Mouse (Mus musculus) embryonic facial prominence, embryonic 12.5 days (tissue): Measurements from ENCODE around the gene Snapc3. TPM values are rescaled to one million over a fixed set of nuclear protein-coding genes. Genes with fewer than 3 reads are reported as not detected.

Experiments
- ATAC-seq: fragments of 200-750 bp; cut with Nextera tagmentation; 2 replicates; pipeline ENCODE4 v1.8.0; 2017; ENCODE audit not compliant: insufficient number of reproducible peaks, insufficient read depth, low FRiP score, low TSS enrichment
- H3K27ac ChIP-seq: fragments of 300-500 bp; sonication (generic); 2 replicates; pipeline ENCODE4 v1.5.1; 2016; ENCODE audit warnings: mild to moderate bottlenecking
- H3K27me3 ChIP-seq: fragments of 300-500 bp; sonication (generic); 2 replicates; pipeline ENCODE4 v1.6.1; 2016; ENCODE audit warnings: mild to moderate bottlenecking, moderate library complexity
- H3K36me3 ChIP-seq: fragments of 300-500 bp; sonication (generic); 2 replicates; pipeline ENCODE4 v1.6.1; 2016; ENCODE audit warnings: mild to moderate bottlenecking
- H3K4me1 ChIP-seq: fragments of 300-500 bp; sonication (generic); 2 replicates; pipeline ENCODE4 v1.6.1; 2016
- H3K4me2 ChIP-seq: fragments of 300-500 bp; sonication (generic); replicated peaks from 2 replicates; pipeline ENCODE4 v1.6.1; 2016; ENCODE audit warnings: mild to moderate bottlenecking, moderate library complexity
- H3K4me3 ChIP-seq: fragments of 300-500 bp; sonication (generic); 2 replicates; pipeline ENCODE4 v1.5.1; 2016; ENCODE audit warnings: mild to moderate bottlenecking
- H3K9ac ChIP-seq: fragments of 300-500 bp; sonication (generic); 2 replicates; pipeline ENCODE4 v1.6.1; 2016; ENCODE audit warnings: mild to moderate bottlenecking, moderate library complexity
- H3K9me3 ChIP-seq: fragments of 300-500 bp; sonication (generic); 2 replicates; pipeline ENCODE4 v1.6.1; 2016; ENCODE audit warnings: mild to moderate bottlenecking, moderate library complexity
- WGBS: fragments of 180-500 bp; shearing (Covaris S2); methylation state at CpG from one replicate; pipeline ENCODE4 v1.1.7; 2016; 5-methylcytosine and 5-hydroxymethylcytosine counted together
- polyA plus RNA-seq: library from polyadenylated mRNA; unstranded; fragments of >200 nt; fragmentation: Nextera tagmentation; extraction: Ambion mirVana; gene quantifications from 2 replicates; pipeline ENCODE4 v1.2.1, GENCODE M21; 2016

Snapc3 gene
- polyA plus RNA-seq, 1 experiment from 2014 or later = 57.5 TPM

DNA sequence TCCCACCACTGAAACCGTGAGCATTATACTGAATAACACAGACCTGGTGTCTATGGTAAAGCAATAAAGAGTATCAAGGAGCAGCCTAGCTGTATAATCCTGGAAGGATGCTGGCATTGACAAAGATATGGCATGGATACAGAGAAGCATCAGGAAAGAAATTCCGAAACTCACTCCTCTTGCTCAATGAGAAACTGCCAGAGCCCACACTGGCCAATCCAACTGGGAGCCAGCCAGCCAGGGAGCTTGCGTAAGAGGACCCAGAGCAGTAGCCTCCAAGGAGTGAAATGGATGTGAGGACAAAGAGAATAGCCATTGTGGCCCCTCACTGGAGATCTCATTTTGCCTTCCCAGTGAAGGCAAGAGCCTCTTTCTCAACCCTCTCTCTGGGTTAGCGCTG lies 21.2 kb upstream of the Snapc3 start:
- Histone ChIP-seq H3K36me3 (no peaks in the 10 kb centered on the region), H3K4me3 (no peak overlapping the region), H3K4me2 (no peak overlapping the region), H3K4me1 (no peaks in the 10 kb centered on the region), H3K9me3 (no peaks in the 10 kb centered on the region), H3K9ac (no peak overlapping the region), H3K27me3 (no peaks in the 10 kb centered on the region), H3K27ac (no peak overlapping the region)
- WGBS = 92% methylated on average over 4 of the region's 4 CpGs
- ATAC-seq = no peak

DNA sequence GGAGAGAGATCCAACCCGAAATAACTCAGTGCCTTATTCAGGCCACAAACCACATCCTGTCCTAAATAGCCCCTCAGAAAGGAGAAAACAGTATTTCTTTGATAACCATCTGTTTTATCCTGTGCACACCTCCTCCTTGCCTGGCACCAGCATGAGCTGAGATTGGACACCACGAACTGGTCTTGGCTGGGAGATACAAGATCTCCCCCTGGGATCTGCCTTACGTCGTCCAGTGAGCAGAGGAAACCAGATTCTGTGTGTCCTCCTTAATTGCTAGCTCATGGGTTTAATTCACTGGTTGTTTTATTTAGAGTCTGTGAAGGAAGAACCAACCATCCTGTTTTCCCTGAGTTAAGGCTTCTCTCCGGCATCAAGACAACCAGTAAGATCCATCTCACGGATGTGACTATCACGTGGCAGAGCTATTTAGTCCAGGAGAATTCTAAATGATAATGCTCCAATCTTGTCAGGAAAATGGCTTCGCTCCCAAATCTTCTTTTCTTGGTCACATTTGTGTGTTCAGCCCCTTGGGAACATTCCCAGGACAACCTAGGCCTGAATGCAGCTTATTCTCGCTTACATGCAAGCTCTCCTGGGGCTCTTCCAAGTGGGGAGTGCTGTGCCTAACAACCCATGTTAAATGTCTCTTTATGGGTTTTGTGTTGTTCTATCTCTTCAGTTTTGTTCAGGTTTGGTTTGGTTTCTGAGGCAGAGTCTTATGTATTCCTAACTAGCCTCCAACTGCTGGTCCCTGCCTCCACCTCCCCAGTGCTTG lies 20.3 kb upstream of the Snapc3 start:
- Histone ChIP-seq H3K4me1 (no peaks in the 10 kb centered on the region), H3K27me3 (no peaks in the 10 kb centered on the region), H3K36me3 (no peaks in the 10 kb centered on the region), H3K9me3 (no peaks in the 10 kb centered on the region), H3K9ac (no peak overlapping the region), H3K4me3 (no peak overlapping the region), H3K4me2 (no peak overlapping the region), H3K27ac (no peak overlapping the region)
- WGBS = 59% methylated on average over 9 of the region's 9 CpGs
- ATAC-seq = no peak

DNA sequence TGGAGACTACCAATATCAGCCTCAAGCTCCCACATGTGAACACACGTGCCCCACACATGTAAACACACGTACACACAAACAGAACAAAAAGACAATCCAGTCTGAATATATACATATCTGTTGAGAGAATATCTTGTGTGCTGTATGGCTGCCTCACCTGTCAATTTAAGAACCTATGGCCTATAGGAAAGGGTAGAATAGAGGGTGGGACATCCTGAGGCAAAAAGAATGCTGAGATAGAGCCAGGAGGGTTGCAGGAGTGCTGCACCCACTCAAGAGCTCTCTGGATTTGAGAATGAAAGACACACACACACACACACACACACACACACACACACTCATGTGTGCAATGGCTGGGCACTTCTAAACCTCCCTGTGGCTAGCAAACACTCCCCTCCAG lies 19.0 kb upstream of the Snapc3 start:
- no peaks in the 10 kb centered on the region for H3K36me3 ChIP-seq
- ATAC-seq = no peak
- H3K4me2 ChIP-seq = no peak overlapping the region
- peaks cover 7% of the 10 kb centered on the region; the same call in 1 of the 2 replicates for H3K9me3 ChIP-seq
- no peaks in the 10 kb centered on the region for H3K27me3 ChIP-seq
- no peaks in the 10 kb centered on the region for H3K4me1 ChIP-seq
- H3K4me3 ChIP-seq = no peak overlapping the region
- H3K27ac ChIP-seq = no peak overlapping the region
- no peak overlapping the region for H3K9ac ChIP-seq
- 86% methylated on average over 2 of the region's 2 CpGs for WGBS

DNA sequence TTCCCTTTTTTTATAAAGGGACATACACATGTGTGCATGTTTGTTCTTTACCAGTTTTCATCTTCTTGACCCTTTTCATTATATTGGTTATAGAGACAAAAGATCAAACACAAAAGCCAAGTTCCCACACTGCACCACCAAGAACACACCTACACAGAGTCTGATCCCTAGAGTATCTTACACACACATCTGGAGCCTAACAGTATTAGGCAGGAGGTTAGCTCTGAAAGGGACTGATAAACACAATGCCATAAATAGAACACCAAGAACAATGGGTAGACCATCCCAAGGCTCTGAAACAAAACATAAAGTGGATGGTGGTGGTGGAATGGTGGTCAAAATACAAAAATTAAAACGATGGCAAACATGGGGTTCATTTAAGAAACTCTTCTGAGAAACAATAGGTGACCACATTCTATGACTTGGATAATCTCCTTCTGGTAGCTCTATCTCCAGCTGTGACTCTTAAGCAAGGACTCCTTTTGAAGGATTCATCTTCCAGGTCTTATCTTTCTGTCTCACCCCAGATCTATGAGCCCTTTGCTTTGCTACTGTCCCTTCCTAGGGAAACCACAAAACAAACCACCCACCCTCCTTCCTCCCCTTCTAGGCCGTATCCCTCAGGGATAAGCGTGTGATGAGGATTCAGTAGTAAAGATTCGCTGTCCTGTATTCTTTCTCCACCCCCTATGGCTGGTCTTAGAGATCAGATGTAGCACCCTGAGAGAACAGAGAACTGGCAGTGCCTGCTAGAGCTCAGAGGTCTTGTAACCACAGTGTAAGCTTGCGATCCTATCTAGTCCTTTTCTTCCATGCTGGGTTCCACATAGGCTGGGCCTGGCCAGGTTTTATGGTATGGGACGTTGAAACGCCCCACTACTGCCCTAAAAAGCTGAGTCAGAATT lies 16.6 kb upstream of the Snapc3 start:
- ATAC-seq = no peak
- Histone ChIP-seq H3K36me3 (no peaks in the 10 kb centered on the region), H3K9me3 (peaks cover 10% of the 10 kb centered on the region; the same call in 1 of the 2 replicates), H3K9ac (no peak overlapping the region), H3K27ac (no peak overlapping the region), H3K4me1 (no peaks in the 10 kb centered on the region), H3K4me2 (no peak overlapping the region), H3K4me3 (no peak overlapping the region), H3K27me3 (no peaks in the 10 kb centered on the region)
- WGBS = 85% methylated on average over 7 of the region's 7 CpGs

DNA sequence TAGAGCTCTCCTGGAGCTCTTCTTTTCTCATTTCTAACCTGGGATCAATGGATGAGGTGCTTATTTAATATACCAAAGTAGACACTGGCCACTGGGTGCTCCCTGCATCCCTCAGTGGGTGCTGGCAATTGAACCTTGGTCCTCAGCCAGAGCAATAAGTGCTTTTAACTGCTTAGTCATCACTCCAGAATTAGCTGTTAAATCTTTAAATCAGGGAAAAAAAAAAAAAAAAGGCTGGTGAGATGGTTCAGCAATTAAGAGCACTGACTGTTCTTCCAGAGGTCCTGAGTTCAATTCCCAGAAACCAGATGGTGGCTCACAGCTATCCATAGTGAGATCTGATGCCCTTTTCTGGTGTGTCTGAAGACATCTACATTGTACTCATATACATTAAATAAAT lies 15.8 kb upstream of the Snapc3 start:
- H3K27ac ChIP-seq = no peak overlapping the region
- no peak overlapping the region for H3K4me3 ChIP-seq
- no peak for ATAC-seq
- peaks cover 10% of the 10 kb centered on the region; the same call in 1 of the 2 replicates for H3K9me3 ChIP-seq
- no peaks in the 10 kb centered on the region for H3K4me1 ChIP-seq
- no peaks in the 10 kb centered on the region for H3K27me3 ChIP-seq
- H3K9ac ChIP-seq = no peak overlapping the region
- H3K36me3 ChIP-seq = no peaks in the 10 kb centered on the region
- H3K4me2 ChIP-seq = no peak overlapping the region

DNA sequence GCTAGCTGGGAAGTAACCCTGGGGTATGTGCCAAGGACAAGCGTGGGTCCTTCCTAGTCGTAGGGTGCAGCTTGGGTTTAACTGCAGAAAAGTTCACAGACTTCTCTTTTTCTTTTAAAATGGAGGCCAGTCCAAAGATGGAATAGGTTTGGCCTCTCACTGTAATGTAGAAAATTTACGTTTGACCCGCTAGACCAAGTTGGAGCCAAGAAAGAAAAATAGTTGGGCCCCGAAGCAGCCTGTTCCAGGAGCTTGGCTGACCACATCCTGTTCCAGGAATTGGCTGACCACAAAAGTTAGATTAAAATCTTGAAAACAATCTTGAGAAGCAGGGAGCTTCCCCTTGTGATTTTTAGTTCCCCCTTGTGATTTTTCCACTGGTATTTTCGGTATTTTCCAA lies 9.8 kb upstream of the Snapc3 start:
- H3K9me3 ChIP-seq = peaks cover 24% of the 10 kb centered on the region
- H3K4me2 ChIP-seq = no peak overlapping the region
- H3K27ac ChIP-seq = no peak overlapping the region
- no peaks in the 10 kb centered on the region for H3K27me3 ChIP-seq
- no peak overlapping the region for H3K9ac ChIP-seq
- no peak for ATAC-seq
- H3K4me3 ChIP-seq = no peak overlapping the region
- H3K4me1 ChIP-seq = no peaks in the 10 kb centered on the region
- WGBS = 94% methylated on average over 6 of the region's 6 CpGs
- no peaks in the 10 kb centered on the region for H3K36me3 ChIP-seq

DNA sequence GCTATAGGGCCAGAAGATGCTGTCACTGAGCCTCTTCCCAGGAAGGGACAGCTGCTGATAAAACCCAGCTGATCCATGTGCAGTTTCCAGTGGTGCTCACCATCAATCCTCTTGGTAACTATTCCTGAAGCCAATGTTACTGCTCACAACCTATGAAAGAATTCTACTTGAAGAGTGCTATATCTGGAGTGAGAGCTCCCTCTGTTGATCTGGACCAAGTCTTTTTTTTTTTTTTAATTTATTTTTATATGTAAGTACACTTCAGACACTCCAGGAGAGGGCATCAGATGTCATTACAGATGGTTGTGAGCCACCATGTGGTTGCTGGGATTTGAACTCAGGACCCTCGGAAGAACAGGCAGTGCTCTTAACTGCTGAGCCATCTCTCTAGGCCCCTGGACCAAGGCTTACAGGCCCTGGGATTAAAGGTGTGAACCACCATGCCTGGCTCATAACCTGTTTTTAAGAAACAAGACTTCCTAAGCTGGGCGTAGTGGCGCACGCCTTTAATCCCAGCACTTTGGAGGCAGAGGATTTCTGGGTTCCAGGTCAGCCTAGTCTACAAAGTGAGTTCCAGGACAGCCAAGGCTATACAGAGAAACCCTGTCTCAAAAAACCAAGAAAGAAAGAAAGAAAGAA lies 7.5 kb upstream of the Snapc3 start:
- no peak overlapping the region for H3K9ac ChIP-seq

DNA sequence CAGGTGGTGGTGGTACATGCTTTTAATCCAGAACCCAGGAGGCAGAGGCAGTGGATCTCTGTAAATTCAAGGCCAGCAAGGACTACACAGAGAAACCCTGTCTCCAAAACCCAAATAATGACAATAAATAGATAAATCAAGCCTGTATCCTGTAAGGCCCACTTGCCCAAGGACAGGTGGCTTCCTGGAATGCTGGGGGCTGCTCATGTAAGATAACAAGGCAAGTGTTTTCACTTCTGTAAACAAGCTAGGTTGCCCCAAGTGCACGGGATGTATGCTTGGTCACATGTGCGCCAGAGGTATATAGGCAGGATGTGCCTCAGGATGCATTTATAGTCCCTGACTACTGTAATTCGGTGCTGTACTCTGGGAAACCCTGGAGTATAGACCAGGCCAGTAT lies 5.5 kb upstream of the Snapc3 start:
- 77% methylated on average over 3 of the region's 3 CpGs for WGBS
- no peak overlapping the region for H3K4me2 ChIP-seq

More for the DNA sequence above, 7.5 kb upstream of the Snapc3 start:
- Histone ChIP-seq H3K27ac (no peak overlapping the region), H3K4me2 (no peak overlapping the region), H3K9me3 (peaks cover 14% of the 10 kb centered on the region), H3K36me3 (no peaks in the 10 kb centered on the region), H3K4me3 (no peak overlapping the region), H3K27me3 (no peaks in the 10 kb centered on the region), H3K4me1 (no peaks in the 10 kb centered on the region)
- 99% methylated on average over 4 of the region's 4 CpGs for WGBS
- no peak for ATAC-seq

DNA sequence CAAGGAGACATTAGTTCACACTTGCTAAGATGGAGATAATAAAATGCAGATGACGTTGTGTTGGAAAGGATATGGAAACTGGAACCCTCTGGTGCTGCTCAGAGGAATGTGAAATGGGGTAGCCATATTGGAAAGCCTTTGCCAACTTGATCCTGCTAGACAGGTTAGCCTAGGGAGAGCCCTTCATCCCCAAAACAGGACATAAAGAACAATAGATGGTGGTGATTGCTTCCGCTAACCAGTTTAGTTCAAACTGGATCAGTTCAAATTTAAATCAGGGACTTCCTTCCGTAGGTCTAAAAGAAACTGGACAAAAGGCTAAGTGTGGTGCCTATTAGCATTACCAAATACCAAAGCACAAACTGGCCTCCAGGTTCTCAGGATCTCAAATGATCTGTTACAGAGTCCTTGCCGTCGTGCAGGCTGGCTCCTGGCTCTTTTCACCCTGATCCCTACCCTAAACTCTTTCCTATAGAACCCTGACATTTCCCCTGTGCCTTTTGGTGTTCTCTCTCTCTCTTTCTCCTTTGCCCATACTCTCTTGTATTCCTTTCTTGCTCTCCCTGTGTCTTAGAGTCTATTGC lies 3.2 kb upstream of the Snapc3 start:
- 77% methylated on average over 5 of the region's 5 CpGs for WGBS
- Histone ChIP-seq H3K4me2 (no peak overlapping the region), H3K27me3 (no peaks in the 10 kb centered on the region), H3K9me3 (no peaks in the 10 kb centered on the region), H3K4me1 (peaks cover 11% of the 10 kb centered on the region), H3K4me3 (no peak overlapping the region), H3K27ac (no peak overlapping the region), H3K36me3 (no peaks in the 10 kb centered on the region), H3K9ac (no peak overlapping the region)
- ATAC-seq = no peak

More for the DNA sequence above, 5.5 kb upstream of the Snapc3 start:
- peaks cover 14% of the 10 kb centered on the region for H3K9me3 ChIP-seq
- H3K36me3 ChIP-seq = no peaks in the 10 kb centered on the region
- no peak overlapping the region for H3K27ac ChIP-seq
- no peaks in the 10 kb centered on the region for H3K27me3 ChIP-seq
- H3K4me3 ChIP-seq = no peak overlapping the region
- H3K9ac ChIP-seq = no peak overlapping the region
- H3K4me1 ChIP-seq = peaks cover 3% of the 10 kb centered on the region; the same call in 1 of the 2 replicates
- ATAC-seq = no peak

DNA sequence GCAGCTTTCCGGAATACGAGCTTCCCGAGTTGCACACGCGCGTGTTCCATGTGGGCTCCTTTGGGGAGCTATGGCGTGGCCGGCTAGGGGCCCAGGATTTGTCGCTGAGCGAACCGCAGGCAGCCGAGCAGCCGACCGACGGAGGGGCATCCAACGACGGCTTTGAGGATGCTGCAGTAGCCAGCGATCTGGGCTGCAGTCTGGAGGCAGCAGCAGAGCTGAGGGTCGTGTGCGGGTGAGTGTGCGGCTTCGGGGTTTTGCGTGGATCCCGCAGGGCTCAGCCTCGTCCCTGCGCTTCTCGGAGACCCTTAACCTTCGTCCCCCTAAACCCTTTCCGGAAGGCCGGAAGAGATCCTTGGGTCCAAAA lies 279 bp downstream of the Snapc3 start:
- H3K36me3 ChIP-seq = no peaks in the 10 kb centered on the region
- H3K4me1 ChIP-seq = peaks cover 15% of the 10 kb centered on the region
- H3K4me3 ChIP-seq = peak overlapping the region; percentile 97
- H3K9ac ChIP-seq = peak overlapping the region; percentile 89
- peak overlapping the region; percentile 81 for H3K27ac ChIP-seq
- H3K4me2 ChIP-seq = peak overlapping the region; percentile 74
- H3K27me3 ChIP-seq = no peaks in the 10 kb centered on the region
- WGBS = under 1% methylated on average over 30 of the region's 30 CpGs
- ATAC-seq = peak; percentile 53; the same call in 1 of the 2 replicates
- no peaks in the 10 kb centered on the region for H3K9me3 ChIP-seq

DNA sequence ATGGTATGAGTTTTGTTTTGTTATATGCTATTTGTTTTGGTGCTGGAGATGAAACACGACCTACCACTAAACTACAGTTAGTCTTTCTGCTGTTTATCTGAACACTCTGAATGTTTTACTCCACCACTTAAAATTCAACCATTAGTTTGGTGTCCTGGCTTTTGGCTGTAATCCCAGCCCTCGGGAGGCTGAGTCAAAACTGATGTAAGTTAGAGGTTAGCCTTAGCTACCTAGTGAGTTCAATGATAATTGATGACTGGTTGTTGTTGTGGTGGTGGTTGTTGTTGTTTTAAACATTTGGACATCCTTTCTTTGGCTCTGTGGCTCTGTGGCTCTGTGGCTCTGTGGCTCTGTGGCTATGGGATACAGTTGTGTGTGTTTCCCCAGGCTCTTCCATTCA lies 1.3 kb downstream of the Snapc3 start:
- no peaks in the 10 kb centered on the region for H3K9me3 ChIP-seq
- H3K4me1 ChIP-seq = peaks cover 15% of the 10 kb centered on the region
- ATAC-seq = no peak
- H3K4me2 ChIP-seq = peak overlapping the region; percentile 74
- H3K27ac ChIP-seq = no peak overlapping the region
- H3K4me3 ChIP-seq = peak overlapping the region; percentile 97
- peaks cover 9% of the 10 kb centered on the region for H3K36me3 ChIP-seq
- 69% methylated on average over 2 of the region's 2 CpGs for WGBS
- H3K9ac ChIP-seq = peak overlapping the region; percentile 89
- H3K27me3 ChIP-seq = no peaks in the 10 kb centered on the region
